Mouse (Mus musculus) spleen, postnatal 0 days (tissue): Measurements from ENCODE around the gene 1700012A03Rik. TPM values are rescaled to one million over a fixed set of nuclear protein-coding genes. Genes with fewer than 3 reads are reported as not detected.

ENCODE experiments used
- polyA plus RNA-seq: library from polyadenylated mRNA; unstranded; fragments of >200 nt; fragmentation: Nextera tagmentation; extraction: Ambion mirVana; gene quantifications from 2 replicates; pipeline ENCODE4 v1.2.1, GENCODE M21; 2015

1700012A03Rik gene
- not detected in 2 replicates for polyA plus RNA-seq

GRCm38 (mm10) chr6:32049951-32050345 is at the start of gene 1700012A03Rik:
1700012A03Rik (plus strand) TSS chr6:32050246.

